Mouse (Mus musculus) CH12.LX (cell line): Measurements from ENCODE around the gene Ddr1. TPM values are rescaled to one million over a fixed set of nuclear protein-coding genes. Genes with fewer than 3 reads are reported as not detected.

ENCODE experiments used
- DNase-seq: peaks from one replicate; pipeline ENCODE4 v3.0.0-alpha.2; 2013; ENCODE audit errors: extremely low read depth
- H3K27ac ChIP-seq: 2 replicates; pipeline ENCODE4 v1.5.1; 2012; ENCODE audit warnings: low read depth, mild to moderate bottlenecking, control low read depth, moderate library complexity; ENCODE audit not compliant: insufficient read depth
- H3K27me3 ChIP-seq: replicated peaks from 2 replicates; pipeline ENCODE3; 2012; ENCODE audit warnings: inconsistent platforms
- H3K36me3 ChIP-seq, 2 experiments: replicated peaks in 1 of 2; 2 replicates each; pipeline versions ENCODE3 to v1.6.1; 2012; ENCODE audit warnings: inconsistent platforms in 1 of 2, low read length in 1 of 2, mild to moderate bottlenecking in 1 of 2, mixed read lengths in 1 of 2, moderate library complexity in 1 of 2; ENCODE audit not compliant: control insufficient read depth in 1 of 2, insufficient read depth in 1 of 2
- H3K4me1 ChIP-seq, 2 experiments: 2 replicates each; pipeline ENCODE4 v1.6.1; 2012; ENCODE audit warnings: inconsistent platforms in 1 of 2, moderate library complexity in 1 of 2; ENCODE audit not compliant: insufficient read depth in 2 of 2, control insufficient read depth in 1 of 2
- H3K4me2 ChIP-seq: 2 replicates; pipeline ENCODE4 v1.6.1; 2012; ENCODE audit warnings: low read depth, mild to moderate bottlenecking, control low read depth; ENCODE audit not compliant: poor library complexity, insufficient read depth, severe bottlenecking
- H3K4me3 ChIP-seq, 3 experiments: fragments of 150-350 bp in 1 of 3; sonication (generic) in 1 of 3; replicated peaks in 1 of 3; 2 replicates each; pipeline versions ENCODE3 to v1.5.1; 2011 to 2012; ENCODE audit warnings: low read depth in 2 of 3, low read length in 2 of 3, mild to moderate bottlenecking in 2 of 3, moderate library complexity in 2 of 3, control low read depth in 1 of 3, improper control_type of control experiment in 1 of 3, inconsistent platforms in 1 of 3, mixed read lengths in 1 of 3; ENCODE audit not compliant: poor library complexity in 1 of 3
- H3K79me2 ChIP-seq: replicated peaks from 2 replicates; pipeline ENCODE4 v1.6.1; 2012; ENCODE audit warnings: mild to moderate bottlenecking, moderate library complexity; ENCODE audit not compliant: control insufficient read depth, poor library complexity, insufficient read depth, severe bottlenecking; ENCODE audit errors: extremely low read depth
- H3K9ac ChIP-seq: 2 replicates; pipeline ENCODE4 v1.6.1; 2012; ENCODE audit warnings: low read depth, mild to moderate bottlenecking, control low read depth, moderate library complexity; ENCODE audit not compliant: insufficient read depth
- H3K9me3 ChIP-seq: replicated peaks from 2 replicates; pipeline ENCODE3; 2012; ENCODE audit warnings: low read length, inconsistent platforms, mixed read lengths
- BHLHE40 ChIP-seq: IDR thresholded peaks from 2 replicates; pipeline ENCODE4 v1.6.1; 2011; ENCODE audit warnings: mild to moderate bottlenecking, low read depth, low read length, improper control_type of control experiment
- CHD1 ChIP-seq: IDR thresholded peaks from 2 replicates; pipeline ENCODE4 v1.6.1; 2012; ENCODE audit warnings: low read depth, low read length, improper control_type of control experiment, inconsistent platforms
- CHD2 ChIP-seq: IDR thresholded peaks from 2 replicates; pipeline ENCODE4 v1.6.1; 2011; ENCODE audit warnings: low read length, improper control_type of control experiment
- CTCF ChIP-seq, 2 experiments: IDR thresholded peaks in 1 of 2; conservative IDR thresholded peaks in 1 of 2; 2 replicates each; pipeline ENCODE4 v1.5.1; 2011 to 2012; ENCODE audit warnings: low read depth in 2 of 2, low read length in 2 of 2, improper control_type of control experiment in 1 of 2, inconsistent platforms in 1 of 2, mild to moderate bottlenecking in 1 of 2, moderate library complexity in 1 of 2
- ELF1 ChIP-seq: IDR thresholded peaks from 2 replicates; pipeline ENCODE4 v1.6.1; 2014; ENCODE audit warnings: low read depth, mild to moderate bottlenecking, inconsistent platforms, low read length, improper control_type of control experiment
- GABPA ChIP-seq: IDR thresholded peaks from 2 replicates; pipeline ENCODE4 v1.6.1; 2012; ENCODE audit warnings: low read depth, low read length, improper control_type of control experiment, inconsistent platforms; ENCODE audit not compliant: insufficient replicate concordance
- HCFC1 ChIP-seq: IDR thresholded peaks from 2 replicates; pipeline ENCODE4 v1.6.1; 2012; ENCODE audit warnings: low read depth, mild to moderate bottlenecking, inconsistent platforms, low read length, improper control_type of control experiment
- IRF4 ChIP-seq: IDR thresholded peaks from 2 replicates; pipeline ENCODE4 v1.6.1; 2014; ENCODE audit warnings: low read depth, mild to moderate bottlenecking, inconsistent platforms, low read length, improper control_type of control experiment
- JUN ChIP-seq: IDR thresholded peaks from 2 replicates; pipeline ENCODE4 v1.6.1; 2011; ENCODE audit warnings: low read depth, mild to moderate bottlenecking, low read length, improper control_type of control experiment, moderate library complexity; ENCODE audit not compliant: insufficient read depth
- JUND ChIP-seq: conservative IDR thresholded peaks from 2 replicates; pipeline ENCODE4 v1.6.1; 2011; ENCODE audit warnings: low read depth, low read length, improper control_type of control experiment
- MAFK ChIP-seq: IDR thresholded peaks from 2 replicates; pipeline ENCODE4 v1.6.1; 2011; ENCODE audit warnings: low read length, improper control_type of control experiment; ENCODE audit not compliant: insufficient replicate concordance
- MAX ChIP-seq: IDR thresholded peaks from 2 replicates; pipeline ENCODE4 v1.6.1; 2011; ENCODE audit warnings: low read length, improper control_type of control experiment
- MAZ ChIP-seq: IDR thresholded peaks from 2 replicates; pipeline ENCODE4 v1.6.1; 2012; ENCODE audit warnings: low read depth, mild to moderate bottlenecking, inconsistent platforms, low read length, improper control_type of control experiment, moderate library complexity
- MXI1 ChIP-seq: IDR thresholded peaks from 2 replicates; pipeline ENCODE4 v1.6.1; 2011; ENCODE audit warnings: mild to moderate bottlenecking, low read depth, low read length, improper control_type of control experiment
- NELFE ChIP-seq: IDR thresholded peaks from 2 replicates; pipeline ENCODE4 v1.6.1; 2011; ENCODE audit warnings: low read depth, low read length, improper control_type of control experiment
- NRF1 ChIP-seq: IDR thresholded peaks from 2 replicates; pipeline ENCODE4 v1.6.1; 2014; ENCODE audit warnings: low read depth, mild to moderate bottlenecking, inconsistent platforms, low read length, improper control_type of control experiment, moderate library complexity
- PAX5 ChIP-seq: IDR thresholded peaks from 2 replicates; pipeline ENCODE4 v1.6.1; 2012; ENCODE audit warnings: low read length, inconsistent platforms, mixed read lengths
- POLR2A ChIP-seq: IDR thresholded peaks from 2 replicates; pipeline ENCODE4 v1.6.1; 2011; ENCODE audit warnings: low read depth, mild to moderate bottlenecking, improper control_type of control experiment, low read length
- POLR2AphosphoS2 ChIP-seq: IDR thresholded peaks from 2 replicates; pipeline ENCODE4 v1.6.1; 2011; ENCODE audit warnings: low read depth, low read length, improper control_type of control experiment
- RAD21 ChIP-seq: IDR thresholded peaks from 2 replicates; pipeline ENCODE4 v1.6.1; 2011; ENCODE audit warnings: low read depth, mild to moderate bottlenecking, low read length, improper control_type of control experiment, moderate library complexity
- RCOR1 ChIP-seq: conservative IDR thresholded peaks from 2 replicates; pipeline ENCODE4 v1.6.1; 2012; ENCODE audit warnings: low read depth, mild to moderate bottlenecking, inconsistent platforms, low read length, improper control_type of control experiment
- TBP ChIP-seq: conservative IDR thresholded peaks from 2 replicates; pipeline ENCODE4 v1.6.1; 2011; ENCODE audit warnings: low read depth, low read length, improper control_type of control experiment
- TCF12 ChIP-seq: IDR thresholded peaks from 2 replicates; pipeline ENCODE4 v1.6.1; 2014; ENCODE audit warnings: low read depth, mild to moderate bottlenecking, inconsistent platforms, low read length, improper control_type of control experiment
- UBTF ChIP-seq: IDR thresholded peaks from 2 replicates; pipeline ENCODE4 v1.6.1; 2012; ENCODE audit warnings: low read depth, mild to moderate bottlenecking, inconsistent platforms, low read length, improper control_type of control experiment, moderate library complexity
- ZKSCAN1 ChIP-seq: IDR thresholded peaks from 2 replicates; pipeline ENCODE4 v1.6.1; 2012; ENCODE audit warnings: low read depth, inconsistent platforms, low read length, improper control_type of control experiment, borderline replicate concordance
- ZMIZ1 ChIP-seq: IDR thresholded peaks from 2 replicates; pipeline ENCODE4 v1.6.1; 2012; ENCODE audit warnings: low read depth, mild to moderate bottlenecking, inconsistent platforms, low read length, improper control_type of control experiment
- ZNF384 ChIP-seq: IDR thresholded peaks from 2 replicates; pipeline ENCODE4 v1.6.1; 2012; ENCODE audit warnings: low read depth, low read length, improper control_type of control experiment, inconsistent platforms
- dilution Hi-C: fragments of 300-500 bp; cut with MboI; formaldehyde crosslinking; loops from 2 replicates; pipeline ENCODE4 v1.14.3; 2020; ENCODE audit warnings: low sequenced_read_pairs; ENCODE audit not compliant: extremely low pct_unique_long_range_greater_than_20kb, extremely low pct_ligation_motif_present
- in situ Hi-C: fragments of 300-500 bp; cut with MboI; formaldehyde crosslinking; loops from 3 replicates; pipeline ENCODE4 v1.14.3; 2019; ENCODE audit warnings: low sequenced_read_pairs, low pct_ligation_motif_present, low pct_unique_long_range_greater_than_20kb, mixed read lengths
- polyA plus RNA-seq: library from polyadenylated mRNA; unstranded; fragments of >175 nt; gene quantifications from 2 replicates; pipeline ENCODE4 v1.2.1, GENCODE M21; 2012; ENCODE audit warnings: low read depth; ENCODE audit not compliant: insufficient read length
- total RNA-seq, 2 experiments: library from RNA; depleted of rRNA; stranded (reverse); fragments of 300-350 nt in 1 of 2; fragments of >200 nt in 1 of 2; gene quantifications; 2 replicates each; pipeline ENCODE4 v1.2.3; 2012 to 2014

Ddr1 gene
- total and polyA plus RNA-seq, 3 experiments = 0.83 to 3.6 (median 3.1) TPM

GRCm38 (mm10) chr17:35703065-35703464 is 1.4 kb downstream of the Ddr1 start:
- Histone ChIP-seq H3K4me1 (peaks cover 7 to 46% of the 10 kb centered on the region in 2 experiments; a peak in 3 of 4 replicates), H3K9ac (no peak overlapping the region), H3K36me3 (no peaks in the 10 kb centered on the region), H3K4me2 (no peak overlapping the region), H3K27ac (no peak overlapping the region), H3K4me3 (no peak overlapping the region), H3K27me3 (peaks cover 62% of the 10 kb centered on the region), H3K79me2 (no peaks in the 10 kb centered on the region), H3K9me3 (no peaks in the 10 kb centered on the region)
- dilution Hi-C loops = no loop called here
- TF ChIP-seq RCOR1 = no peak
- TF ChIP-seq PAX5 = no peak
- TF ChIP-seq GABPA = no peak
- no peak for TF ChIP-seq POLR2A
- no peak for TF ChIP-seq NRF1
- TF ChIP-seq MAFK = no peak
- TF ChIP-seq JUND = no peak
- TF ChIP-seq MXI1 = no peak
- no peak for TF ChIP-seq UBTF
- no peak for TF ChIP-seq BHLHE40
- TF ChIP-seq NELFE = no peak
- no peak for TF ChIP-seq MAX
- no peak for TF ChIP-seq POLR2AphosphoS2
- TF ChIP-seq TBP = no peak
- TF ChIP-seq ZMIZ1 = no peak
- TF ChIP-seq ELF1 = no peak
- no peak for TF ChIP-seq ZNF384
- no peak for TF ChIP-seq RAD21
- TF ChIP-seq HCFC1 = no peak
- no peak for TF ChIP-seq IRF4
- in situ Hi-C loops = no loop called here
- no peak for DNase-seq

DNA sequence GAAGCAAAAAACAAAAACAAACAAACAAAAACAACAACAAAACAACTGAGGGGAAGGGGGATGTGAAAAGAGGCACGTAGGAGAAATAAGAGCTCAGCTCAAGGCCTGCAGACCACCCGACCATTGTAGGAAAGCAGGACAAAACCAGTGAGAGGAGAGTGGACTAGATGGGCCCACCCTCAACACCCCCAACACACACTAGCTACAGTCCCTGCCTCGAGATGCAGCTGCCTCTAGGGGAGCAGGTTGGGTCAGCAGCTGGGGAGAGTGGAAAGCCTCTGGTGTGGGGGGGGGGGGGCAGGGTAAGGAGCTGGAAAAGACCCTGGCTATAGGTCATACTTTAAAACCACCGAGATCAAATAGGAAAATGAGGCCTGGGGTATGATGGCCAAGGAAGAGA is 1.8 kb downstream of the Ddr1 start:
- Histone ChIP-seq H3K4me2 (no peak overlapping the region), H3K9me3 (no peaks in the 10 kb centered on the region), H3K79me2 (no peaks in the 10 kb centered on the region), H3K27me3 (peaks cover 66% of the 10 kb centered on the region), H3K4me1 (peaks cover 5 to 43% of the 10 kb centered on the region in 2 experiments; a peak in 3 of 4 replicates), H3K4me3 (no peak overlapping the region), H3K36me3 (no peaks in the 10 kb centered on the region), H3K9ac (no peak overlapping the region), H3K27ac (no peak overlapping the region)
- DNase-seq = no peak
- dilution Hi-C loops (no loop called here), in situ Hi-C loops (no loop called here)
- TF ChIP-seq JUN = no peak
- no peak for TF ChIP-seq MXI1
- TF ChIP-seq POLR2AphosphoS2 = no peak
- TF ChIP-seq MAZ = no peak
- no peak for TF ChIP-seq MAFK
- TF ChIP-seq MAX = no peak
- TF ChIP-seq CHD2 = no peak
- no peak for TF ChIP-seq GABPA
- no peak for TF ChIP-seq CHD1
- no peak for TF ChIP-seq TCF12
- TF ChIP-seq ZMIZ1 = no peak
- TF ChIP-seq TBP = no peak
- no peak for TF ChIP-seq ZKSCAN1
- TF ChIP-seq JUND = no peak
- TF ChIP-seq NRF1 = no peak
- TF ChIP-seq CTCF (conservative IDR thresholded peaks at IDR 0.05 in 1 of 2, IDR thresholded peaks at IDR 0.05 in 1 of 2; ENCODE audit: low read depth in 2 of 2, low read length in 2 of 2) = no peak
